Mouse (Mus musculus) megakaryocyte, embryonic 14.5 days (primary cell): ENCODE measurements around the gene Tada1.

Source experiments
- FLI1 ChIP-seq: IDR thresholded peaks from 2 replicates; pipeline ENCODE4 v1.6.1; 2012; ENCODE audit warnings: low read length, inconsistent platforms, mixed read lengths
- GATA1 ChIP-seq: IDR thresholded peaks from 3 replicates; pipeline ENCODE4 v1.6.1; 2012; ENCODE audit warnings: mixed read lengths, low read length, inconsistent platforms, borderline replicate concordance

DNA sequence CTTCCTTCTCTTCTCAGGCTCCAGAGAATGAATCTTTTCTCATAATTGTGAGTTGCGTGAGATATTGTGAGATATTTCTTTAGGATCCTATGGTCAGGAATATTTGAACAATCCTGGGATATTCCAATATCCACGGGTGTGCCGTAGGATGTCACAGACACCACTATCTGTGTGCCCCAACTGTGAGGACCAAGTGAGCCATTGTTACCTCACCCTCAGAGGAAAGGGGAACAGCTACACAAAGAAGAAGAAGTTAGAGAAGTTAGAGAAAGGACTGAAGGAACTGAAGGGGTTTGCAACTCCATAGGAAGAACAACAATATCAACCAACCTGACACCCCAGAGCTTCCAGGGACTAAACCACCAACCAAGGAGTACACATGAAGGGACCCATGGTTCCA, 63.1 kb downstream of the Tada1 start:
- TF ChIP-seq GATA1, result no peak
- TF ChIP-seq FLI1, result no peak
